Mouse (Mus musculus): ENCODE measurements around the gene Capns1.

GRCm38 (mm10) chr7:30168914-30169582 lies 29.6 kb downstream of the Capns1 start:
- TF ChIP-seq EP300 (IDR thresholded peaks at IDR 0.05): no peak
- TF ChIP-seq CTCF (IDR thresholded peaks at IDR 0.05): no peak
